19 mouse cellular contexts compared by ENCODE assay signal in the genomic region with DNA sequence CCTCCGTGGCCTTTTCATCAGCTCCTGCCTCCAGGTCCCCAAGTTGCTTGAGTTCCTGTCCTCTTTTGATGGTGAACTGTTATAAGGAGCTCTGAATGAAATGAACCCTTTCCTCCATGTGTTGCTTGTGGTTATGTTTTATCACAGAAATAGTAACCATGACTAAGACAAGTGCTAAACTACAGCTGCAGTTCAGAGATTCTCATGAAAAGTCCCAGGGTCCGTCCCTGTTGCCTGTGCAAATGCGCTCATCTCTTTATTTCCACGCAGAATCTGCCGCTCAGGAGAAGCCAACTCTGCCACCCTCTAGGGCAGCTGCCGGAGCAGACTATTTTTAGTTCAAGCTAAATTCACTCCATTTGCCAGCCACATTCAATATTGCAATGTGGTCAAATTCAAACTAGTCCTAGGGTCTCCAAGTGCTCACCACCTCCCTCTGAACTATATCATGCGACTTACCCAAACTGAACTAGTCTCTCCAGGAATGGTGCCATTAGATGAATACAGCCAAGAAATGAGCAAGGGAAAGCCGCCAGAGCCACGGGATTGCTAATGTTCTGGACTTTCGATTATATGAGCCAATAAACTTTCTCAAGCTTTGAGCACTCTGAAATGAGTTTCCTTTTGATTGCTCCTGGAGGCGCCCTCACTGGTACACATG. TPM values are rescaled to one million over a fixed set of nuclear protein-coding genes. Genes with fewer than 3 reads are reported as not detected.
"Had no signal": no experiment of that assay in that cellular context is flagged by ENCODE, and none has a peak within 500 bp of the region (broad histone marks: within the 10 kb centered on the region; RNA-seq: fewer than 3 reads in every experiment).

No protein-coding gene starts in this region.

- H3K27me3 ChIP-seq: limb, embryonic 15.5 days; liver, embryonic 13.5 days; neural tube, embryonic 13.5 days; stomach, embryonic 15.5 days had no signal

- H3K4me3 ChIP-seq: limb, embryonic 15.5 days; liver, embryonic 13.5 days; neural tube, embryonic 13.5 days; stomach, embryonic 15.5 days had no signal

- H3K27ac ChIP-seq: kidney, postnatal 0 days; limb, embryonic 15.5 days; liver, embryonic 13.5 days; neural tube, embryonic 13.5 days; stomach, embryonic 15.5 days had no signal

- DNase-seq: kidney, adult 11 months; kidney, adult 9 months; kidney, postnatal 36 days; liver, embryonic 13.5 days; liver, postnatal 0 days; midbrain, embryonic 14.5 days; right cerebral cortex, postnatal 14 days; thymus, adult 2 months; thymus, postnatal 25 days had no signal

- H3K9me3 ChIP-seq: limb, embryonic 15.5 days; liver, embryonic 13.5 days; neural tube, embryonic 13.5 days; stomach, embryonic 15.5 days had no signal

- H3K36me3 ChIP-seq: limb, embryonic 15.5 days; liver, embryonic 13.5 days; neural tube, embryonic 13.5 days; stomach, embryonic 15.5 days had no signal

- H3K9ac ChIP-seq: limb, embryonic 15.5 days; liver, embryonic 13.5 days; liver, postnatal 0 days; neural tube, embryonic 13.5 days; stomach, embryonic 15.5 days had no signal

- H3K4me2 ChIP-seq: limb, embryonic 15.5 days; liver, embryonic 13.5 days; neural tube, embryonic 13.5 days; stomach, embryonic 15.5 days had no signal

- H3K4me1 ChIP-seq: limb, embryonic 15.5 days; liver, embryonic 13.5 days; neural tube, embryonic 13.5 days; stomach, embryonic 15.5 days had no signal

- ATAC-seq: liver, postnatal 0 days had no signal

RNA-seq across cellular contexts. Expression of gene A730009L09Rik, which starts 7.2 kb away (rescaled TPM):
- total RNA-seq: megakaryocyte progenitor cell, adult 5-6 weeks; monocyte, adult 5-6 weeks had no signal
- polyA plus RNA-seq: kidney, postnatal 0 days; limb, embryonic 11.5 days; limb, embryonic 15.5 days; liver, embryonic 13.5 days; liver, postnatal 0 days; lung, embryonic 16.5 days; midbrain, embryonic 14.5 days; neural tube, embryonic 13.5 days; spleen, adult 2 months; stomach, embryonic 15.5 days; thymus, adult 2 months; urinary bladder, adult 2 months had no signal
